Mouse (Mus musculus) hindbrain, embryonic 10.5 days (tissue): ENCODE measurements around the gene Col4a4. TPM values are rescaled to one million over a fixed set of nuclear protein-coding genes. Genes with fewer than 3 reads are reported as not detected.

ENCODE experiments used
- DNase-seq: peaks from one replicate; pipeline ENCODE4 v3.0.0-alpha.2; 2017; ENCODE audit warnings: low spot score
- H3K27ac ChIP-seq: fragments of 300-500 bp; sonication (generic); 2 replicates; pipeline ENCODE4 v1.5.1; 2016; ENCODE audit warnings: mild to moderate bottlenecking, moderate library complexity
- H3K27me3 ChIP-seq: fragments of 300-500 bp; sonication (generic); 2 replicates; pipeline ENCODE4 v1.6.1; 2016; ENCODE audit warnings: mild to moderate bottlenecking; ENCODE audit not compliant: poor library complexity, insufficient read depth, severe bottlenecking
- H3K36me3 ChIP-seq: fragments of 300-500 bp; sonication (generic); 2 replicates; pipeline ENCODE4 v1.6.1; 2016; ENCODE audit warnings: mild to moderate bottlenecking, moderate library complexity
- H3K4me1 ChIP-seq: fragments of 300-500 bp; sonication (generic); replicated peaks from 2 replicates; pipeline ENCODE4 v1.6.1; 2016; ENCODE audit warnings: mild to moderate bottlenecking
- H3K4me3 ChIP-seq: fragments of 300-500 bp; sonication (generic); 2 replicates; pipeline ENCODE4 v1.5.1; 2016; ENCODE audit warnings: mild to moderate bottlenecking, moderate library complexity
- H3K9me3 ChIP-seq: fragments of 300-500 bp; sonication (generic); 2 replicates; pipeline ENCODE4 v1.6.1; 2016; ENCODE audit warnings: mild to moderate bottlenecking, moderate library complexity
- WGBS: fragments of 180-500 bp; shearing (Covaris S2); methylation state at CpG from one replicate; pipeline ENCODE4 v1.1.7; 2016; 5-methylcytosine and 5-hydroxymethylcytosine counted together
- polyA plus RNA-seq: library from polyadenylated mRNA; unstranded; fragments of >200 nt; fragmentation: Nextera tagmentation; extraction: Ambion mirVana; gene quantifications from 2 replicates; pipeline ENCODE4 v1.2.1, GENCODE M21; 2016

The Col4a4 gene
- polyA plus RNA-seq, 1 experiment from 2014 or later, result 0.18 TPM

GRCm38 (mm10) chr1:82608646-82609262 is 22.1 kb upstream of the Col4a4 start:
- no peak overlapping the region for H3K4me3 ChIP-seq
- no peaks in the 10 kb centered on the region for H3K27me3 ChIP-seq
- H3K27ac ChIP-seq, result no peak overlapping the region
- H3K4me1 ChIP-seq, result no peaks in the 10 kb centered on the region
- 82% methylated on average over 9 of the region's 9 CpGs for WGBS
- H3K9me3 ChIP-seq, result no peaks in the 10 kb centered on the region
- DNase-seq, result no peak
- H3K36me3 ChIP-seq, result no peaks in the 10 kb centered on the region

- Histone ChIP-seq H3K9me3 (no peaks in the 10 kb centered on the region), H3K4me1 (no peaks in the 10 kb centered on the region), H3K36me3 (no peaks in the 10 kb centered on the region), H3K27me3 (no peaks in the 10 kb centered on the region), H3K27ac (no peak overlapping the region), H3K4me3 (no peak overlapping the region)
- DNase-seq, result no peak
- 87% methylated on average over 7 of the region's 7 CpGs for WGBS
Measured at GRCm38 (mm10) chr1:82605856-82606255, 19.2 kb upstream of the Col4a4 start.

GRCm38 (mm10) chr1:82605347-82605746 is 18.7 kb upstream of the Col4a4 start:
- H3K4me3 ChIP-seq, result no peak overlapping the region
- WGBS, result 89% methylated on average over 7 of the region's 7 CpGs
- DNase-seq, result no peak
- no peaks in the 10 kb centered on the region for H3K36me3 ChIP-seq
- H3K27me3 ChIP-seq, result no peaks in the 10 kb centered on the region
- H3K9me3 ChIP-seq, result no peaks in the 10 kb centered on the region
- H3K27ac ChIP-seq, result no peak overlapping the region
- no peaks in the 10 kb centered on the region for H3K4me1 ChIP-seq

- H3K9me3 ChIP-seq, result no peaks in the 10 kb centered on the region
- H3K4me1 ChIP-seq, result no peaks in the 10 kb centered on the region
- no peaks in the 10 kb centered on the region for H3K36me3 ChIP-seq
- WGBS, result 79% methylated on average over 7 of the region's 7 CpGs
- H3K4me3 ChIP-seq, result no peak overlapping the region
- H3K27ac ChIP-seq, result no peak overlapping the region
- no peak for DNase-seq
- H3K27me3 ChIP-seq, result no peaks in the 10 kb centered on the region
Measured at GRCm38 (mm10) chr1:82603198-82603950, 16.7 kb upstream of the Col4a4 start.

- H3K27ac ChIP-seq, result no peak overlapping the region
- H3K36me3 ChIP-seq, result no peaks in the 10 kb centered on the region
- no peak overlapping the region for H3K4me3 ChIP-seq
- no peak for DNase-seq
- no peaks in the 10 kb centered on the region for H3K27me3 ChIP-seq
- 76% methylated on average over 6 of the region's 6 CpGs for WGBS
- H3K4me1 ChIP-seq, result no peaks in the 10 kb centered on the region
- H3K9me3 ChIP-seq, result no peaks in the 10 kb centered on the region
Measured at GRCm38 (mm10) chr1:82596864-82597596, 10.4 kb upstream of the Col4a4 start.

GRCm38 (mm10) chr1:82590266-82590665 is 3.6 kb upstream of the Col4a4 start:
- Histone ChIP-seq H3K27ac (no peak overlapping the region), H3K9me3 (no peaks in the 10 kb centered on the region), H3K27me3 (peaks cover 28% of the 10 kb centered on the region), H3K4me3 (no peak overlapping the region), H3K36me3 (no peaks in the 10 kb centered on the region), H3K4me1 (peaks cover 11% of the 10 kb centered on the region)
- 78% methylated on average over 4 of the region's 4 CpGs for WGBS
- no peak for DNase-seq

GRCm38 (mm10) chr1:82585981-82586380 is 668 bp downstream of the Col4a4 start:
- WGBS, result 74% methylated on average over 7 of the region's 7 CpGs
- Histone ChIP-seq H3K9me3 (no peaks in the 10 kb centered on the region), H3K27me3 (peaks cover 28% of the 10 kb centered on the region), H3K4me3 (peak overlapping the region; percentile 54; the same call in 1 of the 2 replicates), H3K36me3 (no peaks in the 10 kb centered on the region), H3K4me1 (peaks cover 11% of the 10 kb centered on the region), H3K27ac (no peak overlapping the region)
- no peak for DNase-seq

GRCm38 (mm10) chr1:82578320-82578719 is 8.3 kb downstream of the Col4a4 start:
- H3K27me3 ChIP-seq, result no peaks in the 10 kb centered on the region
- DNase-seq, result no peak
- no peak overlapping the region for H3K4me3 ChIP-seq
- no peaks in the 10 kb centered on the region for H3K36me3 ChIP-seq
- no peaks in the 10 kb centered on the region for H3K4me1 ChIP-seq
- no peaks in the 10 kb centered on the region for H3K9me3 ChIP-seq
- H3K27ac ChIP-seq, result no peak overlapping the region
- WGBS, result 79% methylated on average over 4 of the region's 4 CpGs

GRCm38 (mm10) chr1:82577915-82578314 is 8.7 kb downstream of the Col4a4 start:
- 88% methylated on average over 3 of the region's 3 CpGs for WGBS
- Histone ChIP-seq H3K27me3 (no peaks in the 10 kb centered on the region), H3K36me3 (no peaks in the 10 kb centered on the region), H3K4me3 (no peak overlapping the region), H3K27ac (no peak overlapping the region), H3K4me1 (no peaks in the 10 kb centered on the region), H3K9me3 (no peaks in the 10 kb centered on the region)
- DNase-seq, result no peak

- no peaks in the 10 kb centered on the region for H3K9me3 ChIP-seq
- H3K36me3 ChIP-seq, result no peaks in the 10 kb centered on the region
- H3K4me1 ChIP-seq, result no peaks in the 10 kb centered on the region
- DNase-seq, result no peak
- 91% methylated on average over 10 of the region's 10 CpGs for WGBS
- H3K4me3 ChIP-seq, result no peak overlapping the region
- H3K27ac ChIP-seq, result no peak overlapping the region
- H3K27me3 ChIP-seq, result no peaks in the 10 kb centered on the region
Measured at GRCm38 (mm10) chr1:82577339-82577738, 9.3 kb downstream of the Col4a4 start.

- Histone ChIP-seq H3K4me1 (no peaks in the 10 kb centered on the region), H3K4me3 (no peak overlapping the region), H3K27me3 (no peaks in the 10 kb centered on the region), H3K27ac (no peak overlapping the region), H3K9me3 (no peaks in the 10 kb centered on the region), H3K36me3 (no peaks in the 10 kb centered on the region)
- no peak for DNase-seq
- WGBS, result 89% methylated on average over 2 of the region's 2 CpGs
Measured at GRCm38 (mm10) chr1:82576182-82576581, 10.5 kb downstream of the Col4a4 start.

- H3K27me3 ChIP-seq, result no peaks in the 10 kb centered on the region
- no peaks in the 10 kb centered on the region for H3K4me1 ChIP-seq
- no peaks in the 10 kb centered on the region for H3K36me3 ChIP-seq
- H3K4me3 ChIP-seq, result no peak overlapping the region
- DNase-seq, result no peak
- no peak overlapping the region for H3K27ac ChIP-seq
- no peaks in the 10 kb centered on the region for H3K9me3 ChIP-seq
- WGBS, result 83% methylated on average over 3 of the region's 3 CpGs
Measured at GRCm38 (mm10) chr1:82575681-82576080, 11.0 kb downstream of the Col4a4 start.

- no peaks in the 10 kb centered on the region for H3K9me3 ChIP-seq
- no peaks in the 10 kb centered on the region for H3K4me1 ChIP-seq
- no peak overlapping the region for H3K4me3 ChIP-seq
- no peak for DNase-seq
- H3K36me3 ChIP-seq, result no peaks in the 10 kb centered on the region
- no peak overlapping the region for H3K27ac ChIP-seq
- 54% methylated on average over 1 of the region's 1 CpGs for WGBS
- no peaks in the 10 kb centered on the region for H3K27me3 ChIP-seq
Measured at GRCm38 (mm10) chr1:82571758-82572157, 14.9 kb downstream of the Col4a4 start.
